Mouse (Mus musculus) intestine, embryonic 16.5 days (tissue): Measurements from ENCODE around the gene Ube2cbp. TPM values are rescaled to one million over a fixed set of nuclear protein-coding genes. Genes with fewer than 3 reads are reported as not detected.
A peak's percentile ranks its signal among the peaks of the same experiment; 100 is the strongest.

Source experiments
- ATAC-seq: fragments of 200-750 bp; cut with Nextera tagmentation; 2 replicates; pipeline ENCODE4 v1.8.0; 2017; ENCODE audit warnings: moderate TSS enrichment, moderate library complexity
- H3K27ac ChIP-seq: fragments of 300-500 bp; sonication (generic); 2 replicates; pipeline ENCODE4 v1.5.1; 2014; ENCODE audit warnings: mild to moderate bottlenecking, low read length
- H3K27me3 ChIP-seq: fragments of 300-500 bp; sonication (generic); replicated peaks from 2 replicates; pipeline ENCODE4 v1.6.1; 2014; ENCODE audit warnings: low read length, control low read depth, mixed read lengths; ENCODE audit not compliant: control insufficient read depth, insufficient read depth
- H3K36me3 ChIP-seq: fragments of 300-500 bp; sonication (generic); 2 replicates; pipeline ENCODE4 v1.6.1; 2014; ENCODE audit warnings: low read length, control low read depth; ENCODE audit not compliant: control insufficient read depth, insufficient read depth
- H3K4me1 ChIP-seq: fragments of 300-500 bp; sonication (generic); 2 replicates; pipeline ENCODE4 v1.6.1; 2014; ENCODE audit warnings: low read length, control low read depth, mixed read lengths; ENCODE audit not compliant: control insufficient read depth, insufficient read depth
- H3K4me2 ChIP-seq: fragments of 300-500 bp; sonication (generic); 2 replicates; pipeline ENCODE4 v1.6.1; 2014; ENCODE audit warnings: low read depth, low read length, control low read depth
- H3K4me3 ChIP-seq: fragments of 300-500 bp; sonication (generic); 2 replicates; pipeline ENCODE4 v1.5.1; 2014; ENCODE audit warnings: mild to moderate bottlenecking, low read length
- H3K9ac ChIP-seq: fragments of 300-500 bp; sonication (generic); 2 replicates; pipeline ENCODE4 v1.6.1; 2014; ENCODE audit warnings: low read depth, low read length
- H3K9me3 ChIP-seq: fragments of 300-500 bp; sonication (generic); 2 replicates; pipeline ENCODE4 v1.6.1; 2016; ENCODE audit warnings: low read length, control low read depth; ENCODE audit not compliant: control insufficient read depth
- WGBS: fragments of 180-500 bp; shearing (Covaris S2); extraction: QIAGEN DNeasy Blood & Tissue Kit; methylation state at CpG from one replicate; pipeline ENCODE4 v1.1.7; 2014; 5-methylcytosine and 5-hydroxymethylcytosine counted together
- polyA plus RNA-seq: library from polyadenylated mRNA; unstranded; fragments of >200 nt; fragmentation: Nextera tagmentation; extraction: Ambion mirVana; gene quantifications from 2 replicates; pipeline ENCODE4 v1.2.1, GENCODE M21; 2015

Ube2cbp gene
- polyA plus RNA-seq, 1 experiment from 2014 or later: 4.7 TPM

- Histone ChIP-seq H3K9me3 (no peaks in the 10 kb centered on the region), H3K4me3 (no peak overlapping the region), H3K9ac (no peak overlapping the region), H3K4me1 (no peaks in the 10 kb centered on the region), H3K27ac (no peak overlapping the region), H3K36me3 (no peaks in the 10 kb centered on the region), H3K4me2 (no peak overlapping the region), H3K27me3 (no peaks in the 10 kb centered on the region)
- 77% methylated on average over 3 of the region's 3 CpGs for WGBS
- ATAC-seq: no peak
These were observed 113.3 kb downstream of the Ube2cbp start for GRCm38 (mm10) chr9:86351491-86351890.

DNA sequence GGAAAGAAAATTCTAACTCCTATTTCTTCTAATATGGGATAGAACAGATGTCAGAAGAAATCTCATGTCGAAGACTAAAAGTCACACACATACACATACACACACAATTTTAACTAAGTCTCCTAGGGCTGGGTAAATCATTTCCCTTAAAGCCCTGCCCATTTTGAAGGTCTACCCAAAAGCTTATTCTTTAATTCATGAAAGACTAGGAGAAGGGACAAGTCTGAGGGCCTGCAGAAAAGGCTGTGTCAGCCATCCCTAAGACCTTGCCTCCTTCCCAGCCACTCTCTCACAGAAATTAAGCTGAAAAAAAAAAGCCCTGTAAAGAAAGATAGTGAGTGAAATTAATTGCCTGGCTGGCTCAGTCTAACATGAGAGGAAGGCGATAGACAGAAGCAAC, 128.0 kb downstream of the Ube2cbp start:
- ATAC-seq: no peak
- H3K9ac ChIP-seq: no peak overlapping the region
- no peaks in the 10 kb centered on the region for H3K27me3 ChIP-seq
- H3K4me1 ChIP-seq: peaks cover 6% of the 10 kb centered on the region; the same call in 1 of the 2 replicates
- H3K9me3 ChIP-seq: no peaks in the 10 kb centered on the region
- no peak overlapping the region for H3K27ac ChIP-seq
- no peaks in the 10 kb centered on the region for H3K36me3 ChIP-seq
- H3K4me2 ChIP-seq: no peak overlapping the region
- whole genome bisulfite sequencing: 78% methylated on average over 2 of the region's 2 CpGs
- no peak overlapping the region for H3K4me3 ChIP-seq

DNA sequence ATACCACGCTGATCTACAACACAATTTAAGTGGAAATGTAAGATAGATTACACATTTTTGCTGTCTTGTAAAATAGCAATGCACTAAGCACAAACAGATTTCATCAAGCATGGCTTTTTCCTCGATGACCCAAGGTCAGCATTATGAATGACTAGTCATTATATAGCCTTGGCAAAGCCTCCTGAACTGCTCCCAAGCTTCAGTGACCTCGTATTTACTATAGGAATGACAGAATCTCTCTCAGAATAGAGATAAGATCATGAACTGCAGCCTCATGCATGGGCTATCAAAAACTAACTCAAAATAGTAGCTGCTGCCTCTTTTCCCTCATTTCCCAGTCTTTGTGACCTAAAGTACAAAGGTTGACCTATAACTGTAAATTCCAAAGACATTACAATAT, 128.4 kb downstream of the Ube2cbp start:
- no peaks in the 10 kb centered on the region for H3K27me3 ChIP-seq
- no peaks in the 10 kb centered on the region for H3K36me3 ChIP-seq
- WGBS: 38% methylated on average over 3 of the region's 3 CpGs
- no peak overlapping the region for H3K4me2 ChIP-seq
- H3K9ac ChIP-seq: no peak overlapping the region
- H3K9me3 ChIP-seq: no peaks in the 10 kb centered on the region
- H3K27ac ChIP-seq: no peak overlapping the region
- ATAC-seq: peak; percentile 80
- peaks cover 6% of the 10 kb centered on the region; the same call in 1 of the 2 replicates for H3K4me1 ChIP-seq
- H3K4me3 ChIP-seq: no peak overlapping the region

GRCm38 (mm10) chr9:86335588-86335987, 129.2 kb downstream of the Ube2cbp start:
- H3K36me3 ChIP-seq: no peaks in the 10 kb centered on the region
- no peaks in the 10 kb centered on the region for H3K9me3 ChIP-seq
- no peak overlapping the region for H3K4me3 ChIP-seq
- H3K27ac ChIP-seq: no peak overlapping the region
- no peak for ATAC-seq
- H3K9ac ChIP-seq: no peak overlapping the region
- H3K4me2 ChIP-seq: no peak overlapping the region
- no peaks in the 10 kb centered on the region for H3K27me3 ChIP-seq
- 44% methylated on average over 4 of the region's 4 CpGs for WGBS
- peaks cover 6% of the 10 kb centered on the region; the same call in 1 of the 2 replicates for H3K4me1 ChIP-seq

- Histone ChIP-seq H3K36me3 (no peaks in the 10 kb centered on the region), H3K27ac (no peak overlapping the region), H3K9ac (no peak overlapping the region), H3K4me3 (no peak overlapping the region), H3K9me3 (no peaks in the 10 kb centered on the region), H3K27me3 (no peaks in the 10 kb centered on the region), H3K4me1 (peaks cover 6% of the 10 kb centered on the region; the same call in 1 of the 2 replicates), H3K4me2 (no peak overlapping the region)
- ATAC-seq: no peak
- WGBS: 91% methylated on average over 5 of the region's 5 CpGs
These were observed 130.4 kb downstream of the Ube2cbp start for GRCm38 (mm10) chr9:86334357-86334756.

DNA sequence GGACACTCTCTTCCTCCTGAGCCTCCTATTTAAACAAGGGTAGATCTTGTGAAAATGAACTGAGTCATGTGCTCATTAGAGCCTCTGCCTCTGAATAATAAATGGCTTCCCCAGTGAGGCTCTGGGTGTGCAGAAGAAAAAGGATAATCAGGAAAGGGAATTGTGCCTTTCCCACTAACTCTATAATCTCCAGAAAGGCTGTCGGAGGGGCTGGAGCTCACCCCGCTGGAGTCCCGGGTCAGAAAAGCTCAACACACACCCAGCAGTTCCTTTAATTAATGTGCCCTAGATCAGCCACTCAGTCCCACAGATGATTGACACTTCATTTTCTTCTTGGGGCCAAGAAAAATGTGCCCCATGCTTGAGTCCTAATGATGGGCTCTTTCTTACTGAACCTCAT, 134.2 kb downstream of the Ube2cbp start:
- Histone ChIP-seq H3K36me3 (no peaks in the 10 kb centered on the region), H3K27me3 (no peaks in the 10 kb centered on the region), H3K27ac (no peak overlapping the region), H3K4me3 (no peak overlapping the region), H3K4me2 (no peak overlapping the region), H3K9me3 (no peaks in the 10 kb centered on the region), H3K4me1 (peaks cover 2% of the 10 kb centered on the region; the same call in 1 of the 2 replicates), H3K9ac (no peak overlapping the region)
- 86% methylated on average over 3 of the region's 3 CpGs for whole genome bisulfite sequencing
- ATAC-seq: no peak

GRCm38 (mm10) chr9:86328270-86328669, 136.5 kb downstream of the Ube2cbp start:
- no peaks in the 10 kb centered on the region for H3K36me3 ChIP-seq
- H3K9ac ChIP-seq: no peak overlapping the region
- H3K27me3 ChIP-seq: no peaks in the 10 kb centered on the region
- H3K9me3 ChIP-seq: no peaks in the 10 kb centered on the region
- H3K27ac ChIP-seq: no peak overlapping the region
- H3K4me1 ChIP-seq: no peaks in the 10 kb centered on the region
- 78% methylated on average over 4 of the region's 4 CpGs for WGBS
- no peak overlapping the region for H3K4me2 ChIP-seq
- ATAC-seq: no peak
- no peak overlapping the region for H3K4me3 ChIP-seq

DNA sequence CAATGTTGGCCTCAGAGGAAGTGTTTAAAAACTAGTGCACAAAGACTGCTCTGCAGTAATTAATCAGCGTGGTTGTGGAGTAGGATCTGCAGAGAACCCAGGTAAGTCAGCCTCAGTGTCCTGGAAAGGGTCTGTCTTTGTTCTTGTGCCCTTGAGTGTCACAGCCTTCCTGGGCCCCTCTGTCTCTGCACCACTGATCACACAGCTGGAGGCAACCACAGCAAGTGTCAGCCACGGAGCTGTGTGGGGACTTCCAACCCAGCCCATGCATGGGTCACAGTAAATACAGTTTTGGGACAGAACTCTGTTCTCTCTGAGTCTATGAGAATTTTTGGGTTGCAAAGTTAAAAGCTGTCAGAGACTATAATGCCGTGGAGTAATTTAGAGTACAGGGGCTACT, 137.4 kb downstream of the Ube2cbp start:
- H3K27ac ChIP-seq: no peak overlapping the region
- no peak overlapping the region for H3K9ac ChIP-seq
- no peak overlapping the region for H3K4me3 ChIP-seq
- no peak overlapping the region for H3K4me2 ChIP-seq
- no peak for ATAC-seq
- WGBS: 74% methylated on average over 3 of the region's 3 CpGs
- no peaks in the 10 kb centered on the region for H3K27me3 ChIP-seq
- H3K9me3 ChIP-seq: no peaks in the 10 kb centered on the region
- no peaks in the 10 kb centered on the region for H3K4me1 ChIP-seq
- no peaks in the 10 kb centered on the region for H3K36me3 ChIP-seq

GRCm38 (mm10) chr9:86324772-86325171, 140.0 kb downstream of the Ube2cbp start:
- Histone ChIP-seq H3K4me3 (no peak overlapping the region), H3K36me3 (no peaks in the 10 kb centered on the region), H3K9ac (no peak overlapping the region), H3K27ac (no peak overlapping the region), H3K9me3 (no peaks in the 10 kb centered on the region), H3K4me2 (no peak overlapping the region), H3K27me3 (no peaks in the 10 kb centered on the region), H3K4me1 (no peaks in the 10 kb centered on the region)
- WGBS: 68% methylated on average over 1 of the region's 1 CpGs
- no peak for ATAC-seq

GRCm38 (mm10) chr9:86319516-86320140, 145.1 kb downstream of the Ube2cbp start:
- WGBS: 87% methylated on average over 6 of the region's 6 CpGs

More at GRCm38 (mm10) chr9:86319516-86320140, 145.1 kb downstream of the Ube2cbp start:
- no peak for ATAC-seq
- H3K9me3 ChIP-seq: no peaks in the 10 kb centered on the region
- no peak overlapping the region for H3K4me2 ChIP-seq
- H3K4me3 ChIP-seq: no peak overlapping the region
- no peaks in the 10 kb centered on the region for H3K36me3 ChIP-seq
- no peak overlapping the region for H3K9ac ChIP-seq
- no peaks in the 10 kb centered on the region for H3K4me1 ChIP-seq
- H3K27me3 ChIP-seq: no peaks in the 10 kb centered on the region
- H3K27ac ChIP-seq: no peak overlapping the region
